Mouse (Mus musculus): ENCODE results near the gene Gtf2i.

Gtf2i gene

DNA sequence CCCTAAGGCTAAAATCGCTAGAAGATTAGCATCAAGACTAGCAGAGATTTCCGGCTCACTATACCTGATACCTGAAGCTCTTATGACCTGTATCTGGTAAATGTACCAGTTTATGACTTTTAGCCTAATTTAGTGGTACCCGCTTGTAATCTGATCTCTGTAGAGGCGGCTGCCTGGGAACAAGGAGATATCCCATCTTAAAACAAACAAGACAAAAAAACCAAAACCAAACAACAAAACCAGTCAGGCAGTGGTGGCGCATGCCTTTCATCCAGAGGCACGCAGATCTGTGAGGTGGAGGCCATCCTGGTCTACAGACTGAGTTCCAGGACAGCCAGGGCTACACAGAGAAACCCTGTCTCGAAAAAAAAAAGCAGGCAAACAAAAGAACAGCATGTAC lies 7.1 kb upstream of the Gtf2i start:
- DNase-seq, result no peak

DNA sequence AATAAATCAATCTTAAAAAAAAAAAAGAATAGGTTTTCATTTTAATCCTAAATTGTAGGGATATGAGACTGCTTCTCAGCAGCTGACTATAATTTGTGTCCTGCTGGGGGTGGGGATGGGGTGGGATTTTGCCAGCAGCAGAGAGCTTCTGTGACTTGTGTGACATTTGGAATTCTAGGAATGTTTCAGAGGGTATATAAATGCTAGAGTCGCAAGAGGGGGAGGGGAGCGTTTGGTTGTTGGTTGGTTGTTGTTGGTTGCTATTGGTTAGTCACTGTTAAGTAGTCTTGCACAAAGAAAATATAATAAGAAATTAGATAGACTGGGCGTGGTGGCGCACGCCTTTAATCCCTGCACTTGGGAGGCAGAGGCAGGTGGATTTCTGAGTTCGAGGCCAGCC lies 4.3 kb upstream of the Gtf2i start:
- DNase-seq, result no peak

DNA sequence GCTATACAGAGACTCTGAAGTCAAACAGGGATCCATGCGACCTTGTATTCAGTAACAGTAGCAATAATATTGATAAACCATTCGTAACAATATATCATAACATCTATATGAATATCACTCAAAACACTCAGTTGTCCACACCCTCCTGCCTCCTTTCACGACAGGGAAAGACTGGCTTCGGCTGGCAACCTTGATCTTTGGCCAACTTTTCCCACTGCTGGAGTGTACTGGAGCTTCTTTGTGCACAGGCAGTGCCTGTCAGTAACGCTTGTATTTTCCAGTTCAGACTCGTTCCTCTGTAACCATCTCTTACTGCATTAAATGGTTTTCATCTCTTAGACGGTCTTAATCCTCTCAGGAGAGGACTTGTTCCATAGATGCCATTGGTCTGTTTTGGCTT lies 2.2 kb upstream of the Gtf2i start:
- peak; percentile 40 for DNase-seq

DNA sequence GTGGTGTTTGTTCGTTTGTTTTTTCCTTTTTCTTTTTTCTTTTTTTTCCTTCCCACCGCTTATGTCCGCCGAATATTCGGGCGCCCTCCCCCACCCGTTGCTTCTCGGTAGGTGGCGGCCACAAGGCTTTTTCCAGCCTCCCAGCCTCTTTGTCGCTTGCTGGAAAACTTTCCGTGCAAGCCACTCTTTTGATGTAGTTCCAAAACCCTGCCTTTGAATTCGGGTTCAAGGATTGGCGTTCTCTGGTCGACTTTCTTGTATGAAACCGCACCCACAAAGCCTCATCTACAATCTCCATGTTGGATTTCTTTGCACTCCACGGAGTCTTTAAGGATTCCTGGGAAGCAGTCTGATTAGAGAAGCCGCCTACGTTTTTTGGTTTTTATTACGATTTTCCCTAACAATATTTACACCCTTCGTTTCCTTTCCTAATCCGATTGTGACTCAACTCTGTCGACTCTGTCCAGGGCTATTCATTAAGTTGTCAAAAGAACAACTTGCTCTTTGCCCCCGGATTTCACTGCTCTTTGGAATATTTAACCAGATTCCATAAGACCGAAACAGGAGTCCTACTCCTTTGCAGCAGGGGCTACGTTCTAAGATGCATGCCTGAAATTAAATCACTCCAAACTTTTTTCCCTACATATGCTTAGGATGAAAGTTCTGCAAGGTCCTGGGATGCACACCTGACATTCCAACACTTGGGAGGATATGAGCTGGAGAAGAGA lies 1.2 kb upstream of the Gtf2i start:
- peak; percentile 58 for DNase-seq

- peak; percentile 41 for DNase-seq
These were observed 389 bp downstream of the Gtf2i start for GRCm38 (mm10) chr5:134314068-134314674.

DNA sequence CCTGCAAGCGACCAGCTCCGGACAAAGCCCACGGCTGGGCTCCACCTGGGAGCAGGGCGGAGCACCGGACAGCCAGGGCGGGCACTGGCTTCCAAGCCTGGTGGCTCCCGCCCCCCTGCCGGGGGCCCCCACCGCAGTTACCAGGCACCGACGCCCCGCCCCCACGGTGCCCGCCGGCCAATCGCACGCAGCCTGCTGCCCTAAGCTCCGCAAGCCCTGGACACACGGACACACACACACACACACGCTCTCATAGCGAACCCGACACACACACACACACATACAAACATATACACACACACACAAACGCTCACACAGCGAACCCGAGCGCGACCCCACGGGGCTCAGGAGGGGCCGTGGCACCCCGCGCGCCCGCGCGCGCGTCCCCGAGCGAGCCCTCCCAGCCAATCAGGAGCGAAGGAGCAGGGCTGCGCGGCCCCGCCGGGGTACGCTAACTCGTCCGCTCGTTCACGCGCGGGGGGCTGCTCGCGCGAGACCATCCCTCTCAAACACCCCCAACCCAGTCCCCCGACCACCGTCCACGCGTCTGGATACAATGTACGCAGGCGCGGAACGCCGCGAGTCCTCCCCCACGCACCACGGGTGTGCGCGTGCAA lies 1.0 kb downstream of the Gtf2i start:
- peak; percentile 98 for DNase-seq

GRCm38 (mm10) chr5:134312691-134313450 lies 1.7 kb downstream of the Gtf2i start:
- DNase-seq, result peak; percentile 38

- no peak for DNase-seq
These were observed 2.6 kb downstream of the Gtf2i start for GRCm38 (mm10) chr5:134311894-134312411.

DNA sequence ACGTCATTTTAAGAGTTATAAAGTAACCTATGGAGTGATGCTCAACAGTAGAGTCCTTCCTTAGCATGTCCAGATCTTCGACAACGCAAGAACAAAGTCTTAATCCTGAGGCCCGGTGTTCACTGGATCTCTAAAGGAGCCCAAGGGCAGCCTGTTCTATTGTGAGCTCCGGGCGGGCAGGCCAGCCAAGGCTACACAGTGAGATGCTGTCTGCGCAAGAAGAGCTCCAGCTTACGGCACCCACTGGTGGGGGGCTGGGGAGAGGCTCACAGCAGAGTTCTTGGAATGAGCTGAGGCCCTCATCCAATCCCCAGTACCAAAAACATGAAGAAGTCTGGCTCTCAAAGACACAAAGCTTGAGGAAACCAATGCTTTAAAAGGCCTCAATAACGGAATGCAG lies 4.4 kb downstream of the Gtf2i start:
- no peak for DNase-seq

- DNase-seq, result no peak
These were observed 5.2 kb downstream of the Gtf2i start for GRCm38 (mm10) chr5:134309345-134309744.

DNA sequence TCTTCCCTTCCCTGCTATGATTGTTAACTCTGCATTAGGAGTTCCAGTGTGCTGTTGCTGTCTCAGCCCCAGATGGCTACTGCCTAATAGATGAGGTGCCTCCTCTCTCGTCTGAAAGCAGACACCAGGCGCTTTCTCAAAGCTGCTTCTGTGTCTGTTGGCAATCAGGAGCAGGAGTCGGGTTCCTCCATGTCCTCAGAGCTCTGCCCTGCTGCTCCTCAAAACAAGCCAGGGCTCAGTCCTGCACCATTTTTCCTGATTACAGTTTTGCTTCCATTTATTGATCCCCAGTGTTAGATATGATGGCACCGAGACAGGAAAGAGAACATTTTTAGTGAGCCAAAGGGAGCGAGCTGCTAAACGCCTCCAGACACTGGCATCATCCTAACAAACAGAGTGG lies 9.9 kb downstream of the Gtf2i start:
- DNase-seq, result no peak

DNA sequence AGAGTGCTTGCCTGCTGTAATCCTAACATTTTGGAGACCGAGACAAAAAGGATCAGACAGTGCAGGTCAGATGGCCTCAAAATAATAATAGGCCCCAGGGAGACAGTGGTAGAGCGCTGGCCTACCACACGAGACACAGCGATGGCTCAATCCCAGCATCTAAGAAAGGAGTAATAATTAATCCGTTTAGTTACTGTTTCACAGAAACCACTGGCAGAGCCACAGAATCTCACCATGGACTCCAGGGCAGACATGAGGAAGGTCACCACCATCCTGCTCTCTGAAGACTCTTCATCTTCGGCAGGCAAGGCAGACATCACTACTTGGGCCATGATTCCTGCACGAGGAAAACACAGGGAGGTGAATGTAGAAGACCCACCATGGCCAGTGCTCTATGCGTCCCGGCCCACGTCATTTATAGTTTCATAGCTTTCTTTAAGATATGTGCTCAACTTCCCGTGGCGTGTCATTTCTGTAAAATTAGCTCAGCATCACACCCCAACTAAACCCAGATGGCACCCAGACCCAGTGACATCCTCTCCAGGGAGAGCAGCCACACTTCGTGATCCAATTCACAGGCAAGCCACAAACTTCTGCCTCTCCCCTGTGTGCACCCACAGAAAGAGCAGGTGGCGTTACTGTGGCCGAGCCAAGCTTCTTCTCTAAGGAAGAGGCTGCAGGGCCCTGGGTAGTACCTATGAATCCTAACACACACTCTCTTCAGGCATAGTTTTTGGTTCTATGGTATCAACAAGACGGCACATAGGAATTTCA lies 19.1 kb downstream of the Gtf2i start:
- peak; percentile 72 for DNase-seq

- DNase-seq, result peak; percentile 67
These were observed 20.0 kb downstream of the Gtf2i start for GRCm38 (mm10) chr5:134294606-134295005.

DNA sequence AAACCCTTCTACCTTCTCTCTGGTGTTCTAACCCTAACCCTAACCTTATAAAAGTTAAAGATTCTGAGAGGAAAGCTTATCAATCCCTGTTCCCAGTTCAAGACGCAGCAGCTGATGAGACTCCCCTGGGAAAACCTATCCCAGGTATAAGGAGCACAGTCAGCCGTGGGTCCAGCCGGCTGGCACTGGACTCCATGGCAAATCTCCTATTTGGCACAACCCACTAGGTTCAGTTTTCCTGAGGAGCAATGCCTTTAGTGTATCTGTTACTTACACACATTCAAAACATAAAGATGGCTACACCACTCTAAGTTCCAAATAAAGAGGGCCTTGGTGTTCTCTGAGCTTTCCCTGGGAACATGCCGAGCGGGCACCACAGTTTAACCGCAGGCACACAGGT lies 23.5 kb downstream of the Gtf2i start:
- no peak for DNase-seq

DNA sequence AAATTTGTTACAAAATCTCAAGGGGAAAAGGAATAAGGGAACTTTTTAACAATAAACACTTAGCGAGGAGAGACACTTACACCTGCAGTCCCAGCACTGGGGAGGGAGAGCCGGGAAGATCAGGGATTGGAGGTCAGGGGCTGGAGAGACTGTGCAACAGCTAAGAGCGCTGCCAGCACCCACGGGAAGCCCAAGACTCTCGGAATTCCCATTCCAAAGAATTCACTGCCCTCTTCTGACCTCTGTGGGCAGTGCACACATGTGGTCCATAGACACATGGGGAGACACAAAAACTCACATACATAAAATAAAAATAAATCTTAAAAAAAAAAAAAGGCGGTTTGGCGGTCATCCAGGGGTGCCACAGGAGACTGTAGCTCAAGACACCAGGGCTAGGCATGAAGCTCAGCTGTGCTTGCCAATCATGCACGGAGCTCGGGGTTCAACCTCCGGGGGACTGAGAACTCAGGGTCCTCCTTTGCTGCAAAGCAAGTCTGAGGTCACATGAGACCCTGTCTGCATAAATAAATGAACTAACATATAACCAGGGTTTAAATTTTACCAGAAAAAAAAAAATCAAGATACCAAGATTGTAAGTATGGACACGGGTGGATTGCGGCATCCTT lies 24.5 kb downstream of the Gtf2i start:
- DNase-seq, result peak; percentile 49

DNA sequence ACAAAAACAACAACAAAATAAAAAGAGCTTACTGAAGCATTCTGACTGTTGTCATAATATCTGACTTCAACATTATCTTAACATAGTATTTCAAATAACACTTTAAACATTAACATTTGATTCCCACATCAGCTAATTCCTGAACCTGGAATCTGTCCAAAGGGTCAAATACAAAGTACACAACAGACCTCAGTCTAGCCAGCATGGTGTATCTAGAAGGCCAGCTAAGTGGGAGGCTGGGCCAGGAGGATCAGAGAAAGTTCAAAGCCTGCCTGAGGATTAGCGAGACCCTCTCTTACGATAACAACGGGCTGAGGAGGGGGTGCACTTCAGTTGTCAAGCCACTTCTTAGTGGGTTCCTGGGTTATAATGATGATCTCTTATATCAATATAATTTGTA lies 26.5 kb downstream of the Gtf2i start:
- peak; percentile 59 for DNase-seq

DNA sequence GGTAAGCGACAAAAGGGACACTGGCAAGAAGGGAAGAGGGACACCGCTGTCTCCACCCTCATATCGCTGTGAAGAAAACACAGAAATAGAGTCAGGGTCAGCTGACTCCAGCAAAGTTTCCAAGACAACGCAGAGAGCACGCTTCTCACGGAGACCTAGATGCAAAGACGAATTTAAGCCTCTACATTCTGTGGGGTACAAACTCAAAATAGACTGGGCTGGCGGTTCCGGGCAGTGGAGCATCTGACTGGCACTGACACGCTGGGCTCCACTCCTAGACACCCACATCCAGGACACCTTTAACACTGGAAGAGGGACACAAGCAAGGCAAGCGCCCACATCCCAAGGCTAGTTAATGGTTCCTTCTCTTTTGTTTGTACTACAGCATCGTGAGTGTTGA lies 29.6 kb downstream of the Gtf2i start:
- DNase-seq, result no peak

DNA sequence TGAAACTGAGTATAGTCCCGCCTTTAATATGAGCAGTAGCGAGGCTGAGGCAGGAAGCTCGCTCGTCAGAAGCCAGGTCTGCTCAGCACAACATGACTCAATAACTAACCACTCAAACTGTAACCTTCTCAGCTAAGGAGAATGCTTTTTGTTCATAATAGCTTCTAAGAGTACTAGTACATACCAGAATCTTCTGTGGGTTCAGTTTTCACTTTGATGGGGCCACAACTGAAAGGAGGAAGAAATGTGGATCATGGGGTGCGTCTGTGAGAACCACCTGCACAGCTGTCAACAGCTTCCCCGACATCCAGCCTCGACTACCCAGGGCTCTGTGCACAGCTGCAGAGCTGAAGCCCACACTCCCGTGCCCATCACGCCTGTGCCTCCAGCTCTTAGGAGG lies 32.0 kb downstream of the Gtf2i start:
- DNase-seq, result no peak

DNA sequence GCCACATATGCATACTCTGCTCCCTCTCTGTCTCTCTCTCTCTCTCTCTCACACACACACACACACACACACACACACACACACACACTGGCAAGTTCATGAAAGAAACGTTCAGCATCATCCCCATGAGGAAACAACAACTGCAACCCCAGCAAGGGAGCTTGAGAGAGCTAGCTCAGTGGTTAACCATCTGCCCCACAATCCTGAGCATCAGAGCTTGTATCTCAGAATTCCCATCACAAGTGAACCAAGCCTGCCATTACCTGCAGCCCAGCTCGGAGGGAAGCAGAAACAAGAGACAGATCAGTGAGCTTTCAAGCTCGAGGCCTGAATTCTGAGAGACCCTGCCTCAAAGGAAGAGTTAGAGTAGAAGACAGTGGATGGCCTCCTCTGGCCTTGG lies 32.5 kb downstream of the Gtf2i start:
- no peak for DNase-seq

- no peak for DNase-seq
These were observed 35.2 kb downstream of the Gtf2i start for GRCm38 (mm10) chr5:134279371-134279770.

DNA sequence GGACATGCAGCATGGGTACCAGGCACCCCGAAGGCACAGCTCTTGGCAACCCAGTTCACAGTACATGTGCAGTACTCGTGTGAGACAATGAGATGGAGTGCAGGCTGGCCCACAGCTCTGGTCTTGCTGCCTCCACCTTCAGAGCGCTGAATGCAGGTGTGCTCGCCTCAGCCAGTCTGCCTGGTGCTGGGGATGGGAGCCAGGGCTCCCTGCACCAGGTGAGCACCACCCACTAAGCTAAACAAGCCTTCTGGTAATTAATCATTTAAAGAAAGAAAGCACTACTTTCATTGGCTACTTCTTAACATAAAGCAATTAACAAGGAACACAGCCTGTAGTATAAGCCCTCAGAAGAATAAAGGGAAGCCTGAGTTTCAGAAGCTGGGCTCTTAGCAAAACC lies 37.5 kb downstream of the Gtf2i start:
- no peak for DNase-seq

DNA sequence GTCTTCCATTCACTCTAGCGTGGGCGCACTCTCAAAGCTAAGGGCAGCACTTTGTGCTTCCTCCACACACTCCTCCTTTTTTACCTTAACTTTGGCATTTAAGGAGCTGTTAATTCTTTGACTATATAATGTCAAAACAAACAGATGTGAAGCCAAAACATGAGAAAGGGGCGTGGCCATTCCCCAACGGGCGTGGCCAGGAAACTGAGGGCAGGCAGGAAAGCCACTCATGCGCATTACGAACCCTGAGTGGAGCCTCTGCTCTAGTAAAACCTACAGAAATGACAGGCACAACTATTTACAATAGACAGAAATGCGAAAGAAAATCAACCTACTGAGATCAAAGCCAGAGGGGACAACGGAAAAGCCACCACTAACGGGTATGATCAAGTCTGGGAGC lies 39.0 kb downstream of the Gtf2i start:
- DNase-seq, result peak; percentile 38
